Mouse (Mus musculus) urinary bladder, adult 2 months (tissue): ENCODE data around the gene Olfr340. TPM values are rescaled to one million over a fixed set of nuclear protein-coding genes. Genes with fewer than 3 reads are reported as not detected.
"Not testable (repeated sequence)": the region's sequence is repeated elsewhere in the genome, so short reads cannot be mapped to it uniquely, and the experiment has no call there.

Experiments used
- DNase-seq: peaks from one replicate; pipeline ENCODE4 v3.0.0; 2022; ENCODE audit warnings: low spot score
- polyA plus RNA-seq: library from polyadenylated mRNA; depleted of rRNA; stranded (reverse); fragments of >200 nt; gene quantifications from 2 replicates; pipeline ENCODE4 v1.2.3, GENCODE M21; 2012; rRNA removed

Olfr340 gene
- polyA plus RNA-seq = not detected in 2 replicates

DNA sequence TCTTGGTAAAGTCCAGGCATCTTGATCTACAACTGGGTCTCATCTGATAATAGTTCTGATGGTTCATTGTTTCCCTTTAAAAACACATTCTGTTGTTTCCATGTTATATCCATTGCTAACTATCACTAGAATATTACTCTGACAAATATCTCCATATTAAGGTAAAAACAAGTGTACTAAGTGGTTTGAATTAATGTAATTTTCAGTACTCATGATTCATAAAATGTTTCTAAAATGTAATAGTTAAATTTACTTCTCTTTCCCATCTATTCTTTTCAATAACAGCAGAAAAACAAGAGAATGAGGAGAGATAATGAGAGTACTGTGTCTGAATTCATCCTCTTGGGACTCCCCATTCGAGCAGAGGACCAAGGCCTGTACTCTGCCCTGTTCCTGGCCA lies at the start of gene Olfr340:
TSS of gene Olfr340 (plus strand) at position 301 of the 400 bp plus-strand sequence.
- DNase-seq = no peak

GRCm38 (mm10) chr2:36415174-36415573 lies 37.2 kb upstream of the Olfr340 start:
- not testable (repeated sequence) for DNase-seq

DNA sequence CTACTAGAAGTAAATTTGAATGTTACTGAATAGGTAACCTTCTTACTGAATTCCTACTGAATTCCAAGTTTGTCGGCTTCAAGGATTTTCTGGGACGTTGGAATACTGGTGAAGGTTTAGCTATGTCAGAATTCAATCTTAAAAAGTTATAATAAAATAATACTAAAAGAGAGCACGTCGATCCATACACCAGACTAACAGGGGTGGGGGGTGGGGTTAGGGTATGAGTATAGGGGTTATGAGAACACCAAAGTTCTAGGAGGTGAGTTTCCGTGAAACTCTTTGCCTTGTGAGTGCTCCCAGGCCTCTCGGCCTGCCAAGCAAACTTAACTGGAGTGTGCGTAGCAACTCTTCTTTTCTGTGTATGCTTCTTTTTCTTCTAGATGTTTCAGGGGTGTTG lies 36.8 kb upstream of the Olfr340 start:
- not testable (repeated sequence) for DNase-seq

DNA sequence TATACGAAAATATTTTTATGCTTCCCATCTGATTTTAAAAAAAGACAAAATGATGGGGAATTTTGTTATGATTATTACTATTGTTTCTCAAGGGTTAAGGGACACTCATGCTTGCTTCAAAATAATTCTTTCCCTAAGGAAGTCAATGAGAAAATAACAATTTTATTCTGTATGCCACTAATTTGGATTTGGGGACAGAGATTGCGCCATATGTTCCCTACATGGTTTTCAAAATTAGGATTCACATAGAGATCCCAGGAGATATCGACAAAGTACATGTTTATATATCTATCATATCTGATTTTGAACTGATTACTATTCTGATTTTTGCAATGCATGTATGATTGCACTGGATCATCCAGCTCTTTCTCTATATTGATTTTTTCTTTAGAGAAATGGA lies 33.7 kb upstream of the Olfr340 start, which contains the start of gene Olfr339:
TSS of gene Olfr339 (plus strand) at position 301 of the 400 bp plus-strand sequence.
- no peak for DNase-seq

- DNase-seq = no peak
These were observed 21.2 kb downstream of the Olfr340 start for GRCm38 (mm10) chr2:36473634-36474033.

DNA sequence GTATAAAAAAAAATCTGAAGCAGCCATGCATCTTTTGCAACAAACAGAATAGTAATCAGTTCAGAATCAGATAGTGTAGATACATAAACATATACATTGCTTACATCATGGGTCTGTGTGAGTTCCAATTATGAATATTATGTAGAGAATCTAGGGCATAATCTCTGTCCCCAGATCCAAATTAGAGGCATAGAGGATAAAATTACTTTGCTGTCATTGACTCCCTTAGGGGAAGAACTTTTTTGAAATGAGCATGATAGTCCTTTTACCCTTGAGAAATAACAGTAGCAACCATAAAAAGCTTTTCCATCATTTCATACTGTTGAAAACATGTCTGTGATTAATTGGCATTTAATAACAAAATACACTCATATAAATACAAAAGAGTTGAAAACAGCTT lies 30.0 kb downstream of the Olfr340 start, which contains the start of gene Olfr341:
TSS of gene Olfr341 (minus strand) at position 101 of the 400 bp plus-strand sequence.
- no peak for DNase-seq

Other genes with a start within 250 kb of the Olfr340 start
- gene Ptgs1, start 222.2 kb upstream of the Olfr340 start, polyA plus RNA-seq = 63.0 and 70.3 TPM in 2 replicates
- not detected in 2 replicates for gene Olfr338, start 79.1 kb upstream of the Olfr340 start, polyA plus RNA-seq
- gene Olfr339, start 33.6 kb upstream of the Olfr340 start, polyA plus RNA-seq = not detected in 2 replicates
- gene Olfr341, start 29.9 kb downstream of the Olfr340 start, polyA plus RNA-seq = not detected in 2 replicates
- gene Olfr342, start 72.4 kb downstream of the Olfr340 start, polyA plus RNA-seq = not detected in 2 replicates
- not detected in 2 replicates for gene Olfr344, start 114.1 kb downstream of the Olfr340 start, polyA plus RNA-seq
- not detected in 2 replicates for gene Olfr345, start 187.5 kb downstream of the Olfr340 start, polyA plus RNA-seq
- not detected in 2 replicates for gene Olfr346, start 233.2 kb downstream of the Olfr340 start, polyA plus RNA-seq